Mouse (Mus musculus): ENCODE results near the gene Ahdc1.
"Not testable (repeated sequence)": the region's sequence is repeated elsewhere in the genome, so short reads cannot be mapped to it uniquely, and the experiment has no call there.

Ahdc1 gene

DNA sequence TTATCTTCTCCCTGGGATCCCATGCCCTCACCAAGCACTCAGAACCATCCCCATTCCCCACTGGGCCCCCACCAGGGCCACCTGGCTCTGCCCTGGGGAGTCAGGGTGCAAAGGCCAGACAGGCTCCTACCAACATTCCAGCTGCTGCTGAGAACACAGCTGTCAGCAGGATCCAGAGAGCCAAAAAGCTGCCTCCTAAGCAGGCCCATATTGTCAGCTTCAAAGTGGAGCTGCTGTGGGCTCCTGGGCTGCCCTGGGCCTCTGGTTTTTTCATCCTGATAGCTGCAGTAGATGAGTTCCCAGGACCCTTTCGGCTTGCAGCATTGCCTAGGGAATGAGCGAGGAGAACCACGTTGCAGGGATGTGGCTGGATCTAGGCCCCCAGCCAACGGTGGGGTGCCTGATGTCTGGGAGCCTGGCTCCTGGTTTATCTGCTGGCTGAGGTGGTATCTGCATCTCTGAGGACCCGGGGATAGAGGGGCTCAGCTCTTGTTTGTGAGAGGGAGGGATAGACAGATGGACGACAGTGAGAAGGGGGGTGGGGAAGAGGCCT lies 82.5 kb downstream of the Ahdc1 start:
- no peak for DNase-seq (ENCODE audit: extremely low spot score, low read depth, low spot score)

- DNase-seq (ENCODE audit: extremely low spot score, low read depth, low spot score) = no peak
Observed at GRCm38 (mm10) chr4:133094255-133094654, 83.2 kb downstream of the Ahdc1 start.

DNA sequence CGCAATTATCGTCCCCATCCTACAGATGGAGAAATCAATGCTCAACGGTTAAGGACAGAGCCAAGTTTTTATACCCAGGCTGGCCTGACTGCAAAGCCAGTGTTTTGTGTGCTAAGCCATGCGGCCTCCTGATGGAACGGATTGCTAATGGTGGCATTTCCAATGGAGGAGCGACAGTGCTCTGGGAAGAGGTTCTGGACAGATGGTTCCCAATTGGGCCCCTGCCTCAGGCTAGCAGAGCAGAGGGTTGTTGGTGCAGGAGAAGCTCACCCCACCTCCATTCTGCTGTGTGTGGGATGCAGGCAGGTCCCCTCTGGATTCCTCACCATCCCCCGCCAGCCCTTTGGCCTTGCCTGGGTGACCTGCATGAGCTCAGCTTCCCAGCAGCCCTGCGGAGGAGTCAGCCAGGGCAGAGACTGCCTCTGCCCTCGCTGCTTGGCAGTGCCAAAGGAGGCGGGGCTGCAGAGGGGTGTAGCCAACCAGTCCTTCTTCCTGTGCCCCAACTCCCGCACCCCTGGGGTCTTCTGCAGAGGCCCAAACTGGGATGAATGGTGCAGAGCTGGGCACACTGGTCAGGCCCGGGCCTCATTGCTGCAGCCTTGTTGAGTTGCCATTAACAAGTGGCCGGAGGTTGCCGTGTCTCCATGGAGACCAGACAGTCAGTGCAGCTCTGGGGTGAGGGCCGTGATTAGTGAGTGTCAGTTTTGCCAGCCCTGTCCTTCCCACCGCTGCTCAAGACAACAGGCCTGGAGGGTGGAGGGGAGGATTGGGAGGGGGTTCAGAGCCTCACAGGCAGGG lies 84.1 kb downstream of the Ahdc1 start:
- DNase-seq (ENCODE audit: extremely low spot score, low read depth, low spot score) = no peak

DNA sequence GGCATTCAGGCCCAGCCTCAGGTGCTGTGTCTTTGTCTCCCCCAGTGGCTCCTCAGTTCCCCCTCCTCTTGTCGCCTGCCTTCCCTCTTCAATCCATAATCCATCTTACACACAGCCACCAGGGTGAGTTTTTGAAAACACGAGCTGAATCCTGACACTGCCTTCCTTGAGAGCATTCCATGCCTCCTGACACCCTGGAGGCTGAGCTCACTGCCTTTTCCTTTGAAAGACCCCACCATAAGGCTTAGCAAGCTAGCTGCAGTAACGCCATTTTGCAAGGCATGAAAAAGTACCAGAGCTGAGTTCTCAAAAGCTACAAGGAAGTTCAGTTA lies 84.6 kb downstream of the Ahdc1 start:
- not testable (repeated sequence) for DNase-seq (ENCODE audit: extremely low spot score, low read depth, low spot score)

- DNase-seq (ENCODE audit: extremely low spot score, low read depth, low spot score) = not testable (repeated sequence)
Observed at GRCm38 (mm10) chr4:133096671-133097070, 85.6 kb downstream of the Ahdc1 start.

DNA sequence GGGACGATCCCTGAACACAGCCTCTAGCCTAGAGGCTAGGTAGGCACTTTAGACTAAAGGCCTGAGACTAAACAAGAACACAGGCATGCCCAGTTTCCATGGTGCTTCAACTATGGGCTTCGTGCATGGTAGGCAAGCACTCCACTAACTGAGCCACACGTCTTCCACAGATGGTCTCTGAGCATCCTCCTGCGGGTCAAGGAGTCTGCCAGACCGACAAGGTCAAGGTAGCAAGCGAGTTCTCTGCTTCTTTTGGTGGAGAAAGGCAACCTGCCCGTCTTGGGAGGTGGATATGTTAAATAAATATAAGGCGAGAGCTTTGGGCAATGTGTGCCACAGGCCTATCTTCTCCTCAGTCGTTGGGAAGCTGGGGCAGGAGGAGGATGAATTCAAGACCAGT lies 90.7 kb downstream of the Ahdc1 start:
- no peak for DNase-seq (ENCODE audit: extremely low spot score, low read depth, low spot score)

GRCm38 (mm10) chr4:133103525-133104193 lies 92.6 kb downstream of the Ahdc1 start:
- DNase-seq (ENCODE audit: extremely low spot score, low read depth, low spot score) = no peak

DNA sequence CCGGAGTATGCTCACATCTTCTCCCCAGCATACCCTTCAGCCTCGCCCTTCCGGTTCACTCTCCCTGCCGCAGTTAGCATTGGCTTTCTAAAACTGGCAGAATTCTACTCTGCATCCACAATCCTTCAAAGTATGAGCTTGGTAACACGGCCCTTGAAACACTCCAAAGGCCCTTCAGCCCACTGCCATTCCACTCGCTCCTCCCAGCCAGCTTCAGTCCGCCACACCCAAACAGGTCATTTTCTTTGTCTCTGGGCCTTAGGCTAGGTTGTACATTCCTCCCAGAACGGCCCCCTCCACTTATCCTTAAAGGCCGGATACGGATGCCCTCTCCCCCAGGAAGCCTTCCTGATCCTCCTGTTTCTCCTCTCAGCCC lies 93.1 kb downstream of the Ahdc1 start:
- no peak for DNase-seq (ENCODE audit: extremely low spot score, low read depth, low spot score)

GRCm38 (mm10) chr4:133106691-133107090 lies 95.6 kb downstream of the Ahdc1 start:
- no peak for DNase-seq (ENCODE audit: extremely low spot score, low read depth, low spot score)

DNA sequence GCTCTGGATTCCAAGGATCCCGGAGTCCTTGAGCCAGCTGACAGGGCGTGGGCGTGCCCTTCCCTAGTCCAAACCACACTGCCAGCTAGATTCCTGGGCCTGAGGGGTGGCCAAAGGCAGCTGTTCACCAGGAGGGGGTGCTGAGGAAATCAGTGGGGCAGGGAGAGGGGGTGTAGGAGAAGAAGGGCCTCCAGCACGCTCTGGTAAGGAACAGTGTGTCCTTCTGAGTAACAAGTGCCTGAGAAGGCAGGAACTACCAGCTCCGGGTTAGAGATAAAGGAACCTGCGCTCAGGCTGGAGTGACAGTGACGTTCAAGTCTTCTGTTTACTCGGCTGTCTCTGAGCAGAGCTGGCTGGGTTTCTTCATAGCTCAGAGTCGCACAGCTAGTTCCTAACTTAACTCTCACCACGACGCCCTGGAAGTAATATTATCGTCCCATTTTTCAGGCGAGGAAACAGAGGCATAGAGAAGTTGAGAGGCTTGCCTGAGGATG lies 96.8 kb downstream of the Ahdc1 start:
- no peak for DNase-seq (ENCODE audit: extremely low spot score, low read depth, low spot score)

DNA sequence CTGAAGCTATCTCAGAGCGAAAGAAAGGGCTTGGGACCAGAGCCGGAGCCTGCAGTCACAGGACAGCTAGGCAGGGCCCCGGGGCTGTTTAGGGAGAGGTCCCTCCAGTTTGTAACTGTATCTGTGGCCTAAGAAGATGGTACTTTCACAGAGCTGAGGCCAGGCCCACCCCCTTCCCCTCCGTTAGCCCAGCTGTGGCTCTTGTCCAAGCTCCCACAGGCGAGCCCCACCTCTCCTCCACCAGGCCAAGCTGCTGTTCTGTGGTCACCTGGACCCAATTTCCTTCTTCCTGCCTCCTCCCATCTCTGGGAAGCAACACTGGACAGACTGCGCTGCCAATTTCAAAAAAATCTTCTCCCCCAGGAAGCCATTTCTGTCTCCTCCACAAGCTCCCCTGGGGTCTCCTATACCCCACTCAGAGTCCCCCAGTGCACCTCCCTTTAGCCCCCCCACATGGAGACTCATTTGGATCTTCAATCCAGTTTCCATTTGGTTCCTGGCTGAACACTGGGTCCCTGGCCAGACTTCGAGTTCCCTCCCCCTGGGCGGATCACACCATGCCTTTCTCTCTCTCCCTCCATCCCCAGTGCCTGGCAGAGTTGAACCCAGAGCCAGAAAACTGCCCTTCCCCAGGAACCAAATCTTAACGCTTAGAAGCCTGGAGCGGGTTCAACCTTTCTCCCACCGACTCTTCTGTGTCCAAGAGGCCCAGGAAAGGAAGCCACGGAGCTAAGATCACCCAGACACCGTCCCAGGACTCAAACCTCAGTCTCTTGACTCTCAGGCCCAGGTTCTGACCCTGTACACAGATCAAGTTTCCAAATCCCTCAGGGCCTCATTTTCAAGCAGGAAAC lies 97.6 kb downstream of the Ahdc1 start:
- DNase-seq (ENCODE audit: extremely low spot score, low read depth, low spot score) = no peak

DNA sequence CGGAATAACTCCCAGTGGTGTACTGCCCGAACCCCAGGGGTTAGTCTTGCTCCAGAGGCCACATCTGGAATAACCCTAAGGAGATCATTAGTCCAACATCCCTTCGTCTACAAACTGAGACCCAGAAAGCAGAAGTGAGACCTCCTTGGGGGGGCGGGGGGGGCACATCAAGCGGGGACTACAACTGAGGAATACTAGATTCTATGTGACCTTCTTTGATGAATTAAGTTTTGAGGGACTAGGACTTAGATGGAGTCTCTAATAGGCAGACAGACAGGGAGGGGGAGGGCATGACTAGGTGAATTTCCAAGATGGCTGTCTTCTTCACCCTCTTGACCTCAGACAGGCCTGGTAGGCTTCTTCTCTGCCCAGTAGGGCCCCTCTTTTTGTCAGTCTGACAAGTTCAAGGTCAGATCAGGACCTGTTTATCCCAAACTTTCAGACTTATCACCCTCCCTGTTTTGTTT lies 98.3 kb downstream of the Ahdc1 start:
- no peak for DNase-seq (ENCODE audit: extremely low spot score, low read depth, low spot score)

DNA sequence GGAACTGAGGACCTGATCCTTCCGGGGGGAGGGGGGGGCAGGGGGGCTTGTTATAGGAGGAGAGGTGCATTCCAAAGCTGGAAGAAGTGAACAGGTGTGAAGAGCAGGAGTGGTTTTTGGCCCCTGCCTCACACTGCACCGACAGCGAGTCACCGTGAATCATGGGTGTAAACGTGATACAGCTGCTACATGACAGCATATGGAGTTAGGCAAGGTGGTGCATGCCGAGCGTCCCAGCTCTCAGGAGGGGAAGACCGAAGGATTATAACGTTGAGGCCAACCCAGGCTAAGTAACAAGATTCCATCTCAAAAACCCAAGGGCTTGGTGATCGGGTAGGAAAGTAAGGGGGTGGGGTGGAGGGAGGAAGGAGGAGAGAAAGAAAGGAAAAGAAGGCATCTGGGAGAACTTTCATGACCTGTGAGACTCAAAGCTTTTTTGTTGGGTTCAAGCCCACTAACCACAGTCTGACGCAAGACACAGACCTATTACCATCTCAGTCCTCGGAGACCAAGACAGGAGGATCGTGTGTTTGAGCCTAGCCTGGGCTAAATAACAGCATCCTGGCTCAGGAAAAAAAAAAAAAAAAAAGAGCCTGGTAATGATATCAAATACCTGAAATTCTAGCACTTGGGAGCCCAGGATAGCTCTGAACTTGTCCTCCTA lies 101.2 kb downstream of the Ahdc1 start:
- no peak for DNase-seq (ENCODE audit: extremely low spot score, low read depth, low spot score)

GRCm38 (mm10) chr4:133113351-133113882 lies 102.4 kb downstream of the Ahdc1 start:
- no peak for DNase-seq (ENCODE audit: extremely low spot score, low read depth, low spot score)

- DNase-seq (ENCODE audit: extremely low spot score, low read depth, low spot score) = no peak
Observed at GRCm38 (mm10) chr4:133114762-133115161, 103.7 kb downstream of the Ahdc1 start.

DNA sequence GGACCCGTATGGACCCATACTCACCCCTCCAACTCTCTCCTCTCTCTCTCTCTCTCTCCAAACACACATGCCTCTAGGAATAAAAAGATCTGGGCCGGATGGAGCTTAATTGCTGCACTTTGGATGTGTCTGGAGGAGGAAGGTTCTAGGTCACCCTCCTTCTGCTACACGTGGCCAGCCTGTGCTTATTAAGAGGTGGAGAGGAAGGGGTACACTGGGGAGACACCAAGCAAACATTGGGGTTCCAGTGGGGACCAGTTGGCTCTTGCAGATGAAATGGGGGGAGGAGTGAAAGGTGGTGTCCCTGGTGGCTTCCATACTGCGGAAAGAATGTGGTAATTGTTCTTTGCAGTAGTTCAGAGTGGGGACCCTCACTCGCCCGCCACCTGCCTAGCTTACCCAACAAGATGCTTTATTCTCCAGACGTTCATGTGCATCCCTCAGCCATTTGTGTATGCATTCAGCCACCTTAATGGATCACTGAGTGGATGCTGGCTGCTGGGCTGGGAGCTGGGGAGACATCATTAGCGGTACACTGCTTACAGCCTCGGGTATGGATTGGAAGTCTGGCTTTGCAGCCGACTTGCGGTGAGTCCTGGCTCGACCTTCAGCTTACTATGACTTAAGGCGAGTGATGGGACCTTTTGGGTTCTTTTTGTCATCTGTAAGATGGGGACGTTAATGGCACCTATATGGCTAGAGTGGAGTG lies 104.8 kb downstream of the Ahdc1 start:
- DNase-seq (ENCODE audit: extremely low spot score, low read depth, low spot score) = no peak

- no peak for DNase-seq (ENCODE audit: extremely low spot score, low read depth, low spot score)
Observed at GRCm38 (mm10) chr4:133116756-133117470, 105.9 kb downstream of the Ahdc1 start.

DNA sequence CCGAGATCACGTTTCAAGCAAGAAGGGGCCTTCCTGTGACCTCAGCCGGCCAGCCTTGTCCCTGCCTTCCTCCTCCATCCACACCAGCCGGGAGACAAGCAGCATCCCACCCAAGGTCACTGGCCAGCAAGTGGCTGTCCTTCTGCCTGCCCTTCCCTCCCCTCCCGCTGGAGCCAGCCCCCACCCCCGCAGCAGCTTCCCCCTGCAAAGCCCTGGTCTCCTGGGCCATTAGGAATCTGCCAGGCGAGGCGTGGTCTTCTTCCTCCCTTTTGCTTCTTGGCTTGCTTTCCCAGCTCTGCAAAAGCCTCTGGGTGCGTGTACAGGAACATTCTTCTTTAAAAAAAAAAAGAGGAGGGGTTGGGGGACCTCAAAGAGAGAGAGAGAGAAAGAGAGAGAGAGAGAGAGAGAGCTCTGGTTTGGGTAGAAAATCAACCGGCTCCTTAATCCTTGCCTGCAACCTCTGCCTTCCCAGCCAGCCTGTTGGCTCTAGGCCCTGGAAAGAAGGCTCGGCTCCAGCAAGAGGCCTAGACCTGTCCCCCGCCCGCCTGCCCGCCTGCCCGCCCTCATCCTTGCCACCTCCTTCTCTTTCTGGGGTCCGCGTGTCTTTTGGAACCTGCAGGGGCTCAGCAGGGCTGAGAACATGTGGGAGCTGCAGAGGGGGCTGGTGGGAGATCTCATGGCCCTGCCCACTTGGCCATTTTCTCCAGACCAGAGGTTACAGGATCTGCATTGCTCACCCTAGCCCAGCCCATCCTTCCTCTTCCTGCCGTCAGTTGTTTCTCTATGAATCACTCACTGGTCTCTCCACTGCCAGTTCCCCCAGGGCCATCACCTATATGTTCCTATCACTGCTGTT lies 106.7 kb downstream of the Ahdc1 start:
- no peak for DNase-seq (ENCODE audit: extremely low spot score, low read depth, low spot score)
